Mouse (Mus musculus): ENCODE measurements at regions not wholly inside any gene's neighbourhood (a gene's known extent, or its start where the extent isn't known, plus 50 kb on each side); places are given as distances from the start of the nearest gene placed in this dataset. TPM values are rescaled to one million over a fixed set of nuclear protein-coding genes. Genes with fewer than 3 reads are reported as not detected.

Small RNA genes in the stretch of these regions (microRNA-seq; reads per million reads assigned to microRNA genes)
- gene Gm23416 = not detected
